Mouse (Mus musculus) E14TG2a.4 (cell line): ENCODE measurements around the gene Synrg.

Experiments used
- H3K27me3 ChIP-seq: 2 replicates; pipeline ENCODE4 v1.6.1; 2014; ENCODE audit warnings: low read length, control low read depth; ENCODE audit not compliant: insufficient read depth
- H3K36me3 ChIP-seq: 2 replicates; pipeline ENCODE4 v1.6.1; 2014; ENCODE audit warnings: low read length, control low read depth; ENCODE audit not compliant: insufficient read depth
- H3K4me1 ChIP-seq: replicated peaks from 2 replicates; pipeline ENCODE4 v1.6.1; 2014; ENCODE audit warnings: low read depth, low read length, control low read depth
- H3K4me3 ChIP-seq: replicated peaks from 2 replicates; pipeline ENCODE4 v1.5.1; 2014; ENCODE audit warnings: mild to moderate bottlenecking, low read length
- H3K9me3 ChIP-seq: 2 replicates; pipeline ENCODE4 v1.6.1; 2014; ENCODE audit warnings: low read length, control low read depth
- CTCF ChIP-seq: conservative IDR thresholded peaks from 2 replicates; pipeline ENCODE4 v1.5.1; 2014; ENCODE audit warnings: low read length
- NANOG ChIP-seq: IDR thresholded peaks from 2 replicates; pipeline ENCODE4 v1.6.1; 2014; ENCODE audit warnings: borderline replicate concordance, low read length, mixed read lengths
- POU5F1 ChIP-seq: IDR thresholded peaks from 2 replicates; pipeline ENCODE4 v1.6.1; 2014; ENCODE audit warnings: low read length, borderline replicate concordance

Synrg gene

DNA sequence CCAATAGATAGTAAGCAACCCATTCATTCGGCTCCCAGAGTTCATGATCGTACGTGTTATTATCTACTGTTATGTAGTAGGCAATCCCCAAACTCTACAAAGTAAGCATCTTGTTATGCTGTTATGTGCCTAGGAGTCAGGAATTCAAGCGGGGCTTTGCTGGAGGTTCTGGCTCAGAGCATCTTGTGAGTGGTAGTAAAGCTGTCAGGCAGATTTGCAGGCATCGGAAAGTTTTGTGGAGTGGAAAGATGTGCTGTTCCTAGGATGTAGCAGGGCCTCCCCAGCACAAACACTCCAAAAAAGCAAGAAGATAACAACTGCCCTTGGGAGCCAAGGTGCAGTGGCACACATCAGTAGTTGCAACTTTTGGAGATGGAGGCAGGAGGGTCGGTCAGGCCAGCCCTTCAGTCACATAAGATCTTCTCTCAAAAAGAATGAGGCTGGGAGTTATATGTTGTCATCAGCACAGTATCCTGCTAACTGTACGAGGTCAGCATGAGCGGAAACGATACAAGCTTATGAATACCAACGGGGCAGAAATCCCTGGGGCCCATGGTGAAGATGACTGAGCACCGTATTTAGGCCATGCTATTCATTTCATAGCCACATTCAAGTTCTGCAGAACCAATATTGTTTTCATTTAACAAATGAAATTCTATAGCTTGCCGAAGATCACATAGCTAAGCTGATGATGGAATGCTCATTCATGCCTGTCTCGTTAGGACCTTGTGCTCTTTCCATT, 12.2 kb downstream of the Synrg start:
- no peaks in the 10 kb centered on the region for H3K9me3 ChIP-seq
- H3K4me1 ChIP-seq: peaks cover 22% of the 10 kb centered on the region
- no peak overlapping the region for H3K4me3 ChIP-seq
- peaks cover 37% of the 10 kb centered on the region for H3K36me3 ChIP-seq
- no peaks in the 10 kb centered on the region for H3K27me3 ChIP-seq
- TF ChIP-seq NANOG (no peak), POU5F1 (no peak), CTCF (no peak)

DNA sequence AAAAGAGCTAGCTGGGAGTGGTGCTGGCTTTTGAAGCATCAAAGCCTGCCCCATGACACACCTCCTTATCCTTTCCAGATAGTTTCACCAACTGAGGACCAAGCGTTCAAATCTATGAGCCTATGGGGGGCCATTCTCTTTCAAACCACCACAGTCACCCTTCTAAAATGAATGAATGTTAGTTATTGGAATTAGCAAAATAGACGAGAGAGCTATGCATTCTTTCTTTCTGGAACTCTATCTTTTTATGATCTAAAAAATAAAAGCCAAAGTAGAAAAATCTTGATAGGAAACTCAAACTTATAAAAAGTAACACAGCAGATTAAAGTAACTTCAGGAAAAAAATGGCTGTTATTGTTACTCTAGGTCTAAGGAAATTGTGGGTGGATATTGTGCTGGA, 13.6 kb downstream of the Synrg start:
- TF ChIP-seq NANOG: no peak
- Histone ChIP-seq H3K4me3 (no peak overlapping the region), H3K4me1 (peaks cover 22% of the 10 kb centered on the region), H3K27me3 (no peaks in the 10 kb centered on the region), H3K9me3 (no peaks in the 10 kb centered on the region), H3K36me3 (peaks cover 46% of the 10 kb centered on the region)

DNA sequence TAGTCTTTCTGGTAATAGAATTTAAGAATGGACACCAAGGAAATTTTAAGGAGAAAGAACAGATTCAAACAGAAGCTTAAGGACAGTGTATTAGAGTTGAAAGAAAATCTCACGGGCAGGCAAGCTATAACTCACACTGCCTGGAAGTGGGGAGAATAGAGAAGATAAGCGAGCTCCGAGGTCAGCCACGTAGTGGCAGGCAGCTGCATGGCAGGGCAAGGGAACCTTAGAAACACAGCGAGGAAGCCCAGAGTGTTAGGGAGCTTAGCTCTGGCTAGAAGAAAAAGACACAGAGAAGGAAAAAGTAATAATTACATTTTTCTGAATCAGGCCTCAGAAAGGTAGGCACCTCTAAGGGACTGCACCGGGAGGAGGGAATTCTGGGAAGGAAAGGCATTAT, 15.8 kb downstream of the Synrg start:
- TF ChIP-seq CTCF (no peak), NANOG (no peak), POU5F1 (no peak)
- Histone ChIP-seq H3K9me3 (no peaks in the 10 kb centered on the region), H3K4me3 (no peak overlapping the region), H3K27me3 (no peaks in the 10 kb centered on the region), H3K36me3 (peaks cover 55% of the 10 kb centered on the region), H3K4me1 (peaks cover 8% of the 10 kb centered on the region)

DNA sequence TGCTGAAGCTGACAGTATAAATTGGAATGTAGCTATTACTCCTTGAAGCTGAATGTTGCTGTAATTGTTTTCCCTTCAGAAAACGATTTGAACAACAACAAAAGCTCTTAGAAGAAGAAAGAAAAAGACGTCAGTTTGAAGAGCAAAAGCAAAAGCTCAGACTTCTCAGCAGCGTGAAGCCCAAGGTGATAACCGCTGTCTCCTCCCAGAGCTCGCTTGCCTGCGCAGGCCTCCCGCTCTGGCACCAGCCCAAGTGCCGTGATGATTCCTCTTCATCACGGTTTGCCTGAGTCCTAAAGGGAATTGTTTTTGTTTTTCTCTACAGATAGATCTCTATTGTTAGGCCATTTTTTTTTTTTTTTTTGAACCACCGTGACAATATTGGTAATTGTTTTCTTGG, 17.1 kb downstream of the Synrg start:
- no peak overlapping the region for H3K4me3 ChIP-seq
- H3K4me1 ChIP-seq: no peaks in the 10 kb centered on the region; the same call in 1 of the 2 replicates
- H3K9me3 ChIP-seq: no peaks in the 10 kb centered on the region
- no peak for TF ChIP-seq NANOG
- TF ChIP-seq POU5F1: no peak
- TF ChIP-seq CTCF: no peak
- H3K27me3 ChIP-seq: no peaks in the 10 kb centered on the region
- H3K36me3 ChIP-seq: peaks cover 65% of the 10 kb centered on the region

DNA sequence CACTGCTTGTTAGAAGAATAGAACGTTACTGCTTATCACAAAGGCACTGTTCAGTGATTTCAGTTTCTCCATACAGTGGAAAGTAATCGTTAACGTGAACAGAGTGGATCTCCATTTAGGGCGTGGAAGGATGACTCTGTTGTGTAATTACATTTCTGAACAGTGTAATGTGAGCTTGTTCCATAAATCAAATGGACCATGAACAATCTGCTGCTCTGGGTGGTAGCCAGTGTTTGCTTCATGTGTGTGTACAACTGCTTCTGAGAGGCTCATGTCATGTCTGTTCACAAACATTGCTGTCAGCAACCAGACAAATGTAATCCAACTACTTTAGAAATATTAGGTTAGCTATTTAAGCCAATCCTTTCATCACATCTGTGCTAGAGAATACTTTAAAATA, 27.5 kb downstream of the Synrg start:
- no peaks in the 10 kb centered on the region for H3K9me3 ChIP-seq
- no peaks in the 10 kb centered on the region for H3K27me3 ChIP-seq
- peaks cover 18% of the 10 kb centered on the region for H3K4me1 ChIP-seq
- H3K4me3 ChIP-seq: no peak overlapping the region
- TF ChIP-seq CTCF: no peak
- no peak for TF ChIP-seq NANOG
- TF ChIP-seq POU5F1: no peak
- H3K36me3 ChIP-seq: peaks cover 64% of the 10 kb centered on the region

DNA sequence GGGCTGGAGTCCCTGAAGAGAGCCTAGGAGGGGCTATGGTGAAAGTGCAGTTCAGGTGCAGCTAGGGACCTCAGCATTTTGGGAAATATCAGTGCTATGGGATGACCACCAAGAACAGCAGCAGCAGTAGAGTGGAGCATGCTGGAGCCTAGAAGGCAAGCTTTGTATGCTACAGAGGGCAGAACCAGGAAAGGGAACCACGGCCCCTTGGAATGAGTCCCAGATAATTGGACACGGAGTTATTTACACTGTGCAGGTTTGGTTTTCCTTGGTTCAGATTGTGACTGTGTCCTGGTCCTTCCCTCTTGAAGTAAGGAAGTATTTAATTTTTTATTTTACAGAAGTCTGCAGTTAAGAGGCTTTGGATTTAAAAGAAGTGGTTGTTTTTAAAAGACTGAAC, 29.2 kb downstream of the Synrg start:
- peaks cover 67% of the 10 kb centered on the region for H3K36me3 ChIP-seq
- TF ChIP-seq CTCF (no peak), POU5F1 (no peak), NANOG (no peak)

DNA sequence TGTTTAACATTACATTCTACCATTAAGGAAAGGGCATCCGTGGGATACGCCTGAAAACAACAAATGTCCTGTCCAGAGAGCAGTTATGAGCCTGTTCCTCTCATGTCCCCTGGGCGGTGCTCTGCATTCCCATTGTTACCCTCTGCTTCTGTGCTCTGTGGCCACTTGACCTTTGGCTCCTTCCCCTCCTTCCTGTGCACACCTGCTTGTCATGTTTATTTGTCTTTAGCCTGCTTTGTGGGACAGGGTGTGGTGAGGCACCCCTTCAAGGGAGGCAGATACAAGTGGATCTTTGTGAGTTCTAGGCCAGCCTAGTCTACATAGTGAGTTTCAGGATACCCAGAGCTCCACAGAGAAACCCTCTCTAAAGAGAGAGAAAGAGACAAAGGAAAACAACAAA, 30.3 kb downstream of the Synrg start:
- Histone ChIP-seq H3K4me3 (no peak overlapping the region), H3K27me3 (no peaks in the 10 kb centered on the region), H3K36me3 (peaks cover 70% of the 10 kb centered on the region), H3K4me1 (peaks cover 18% of the 10 kb centered on the region), H3K9me3 (no peaks in the 10 kb centered on the region)
- TF ChIP-seq CTCF (no peak), POU5F1 (no peak), NANOG (no peak)

More for the DNA sequence above, 29.2 kb downstream of the Synrg start:
- Histone ChIP-seq H3K4me3 (no peak overlapping the region), H3K9me3 (no peaks in the 10 kb centered on the region), H3K27me3 (no peaks in the 10 kb centered on the region), H3K4me1 (peaks cover 18% of the 10 kb centered on the region)

DNA sequence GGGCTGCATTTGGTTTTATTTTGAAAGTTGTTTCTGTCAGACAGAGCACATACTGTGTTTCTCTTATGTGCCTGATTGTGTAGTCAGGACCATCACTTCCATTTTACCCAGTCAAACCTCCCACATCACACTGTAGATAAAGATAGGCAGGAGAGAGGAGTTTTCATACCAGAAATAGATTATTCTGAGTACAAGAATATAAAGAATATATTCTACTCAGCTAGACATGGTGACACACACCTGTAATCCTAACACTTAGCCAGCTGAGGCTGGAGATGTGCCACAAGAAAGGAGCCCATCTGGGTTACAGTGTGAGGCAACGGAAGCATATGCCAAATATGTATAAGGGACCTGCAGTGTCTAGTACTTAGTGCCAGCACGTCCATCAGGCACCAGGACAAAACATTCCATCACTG, 31.3 kb downstream of the Synrg start:
- TF ChIP-seq POU5F1: no peak
- TF ChIP-seq CTCF: no peak
- no peak for TF ChIP-seq NANOG
- Histone ChIP-seq H3K4me1 (peaks cover 18% of the 10 kb centered on the region), H3K4me3 (no peak overlapping the region), H3K9me3 (no peaks in the 10 kb centered on the region), H3K27me3 (no peaks in the 10 kb centered on the region), H3K36me3 (peaks cover 65% of the 10 kb centered on the region)

DNA sequence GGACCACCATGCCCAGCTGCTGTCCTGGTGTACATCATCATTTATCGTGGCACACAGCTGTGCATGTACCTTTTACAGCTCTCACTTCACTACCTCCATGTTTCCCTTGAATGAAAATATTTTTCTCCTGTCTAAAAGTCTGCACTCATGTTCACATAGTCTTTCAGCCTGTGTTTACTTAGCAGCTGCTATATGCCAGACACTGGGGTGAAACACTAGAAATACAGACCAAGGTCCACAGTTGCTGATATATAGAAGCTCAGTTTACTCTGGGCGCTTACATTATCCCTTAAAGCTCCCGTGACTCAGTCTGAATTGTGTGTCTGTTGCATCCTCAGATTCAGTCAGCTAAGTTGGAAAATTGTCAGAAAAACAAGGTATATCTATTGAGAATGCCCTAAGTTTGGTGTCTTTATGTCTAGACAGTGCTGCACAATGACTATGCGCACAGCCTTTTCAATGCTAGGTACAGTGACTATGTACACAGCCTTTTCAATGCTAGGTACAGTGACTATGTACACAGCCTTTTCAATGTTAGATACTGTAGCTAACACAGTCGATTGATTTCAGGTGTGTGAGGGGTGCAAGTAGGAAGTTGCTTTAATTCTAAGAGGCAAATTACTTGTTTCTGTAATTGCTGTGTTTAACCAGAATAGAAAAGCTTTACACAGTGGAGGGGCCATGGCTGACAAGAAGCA, 33.1 kb downstream of the Synrg start:
- H3K4me1 ChIP-seq: peaks cover 18% of the 10 kb centered on the region
- H3K36me3 ChIP-seq: peaks cover 55% of the 10 kb centered on the region
- TF ChIP-seq CTCF: no peak
- no peak for TF ChIP-seq POU5F1
- no peak for TF ChIP-seq NANOG
- no peak overlapping the region for H3K4me3 ChIP-seq
- no peaks in the 10 kb centered on the region for H3K9me3 ChIP-seq
- no peaks in the 10 kb centered on the region for H3K27me3 ChIP-seq
